Mouse (Mus musculus) v-Abl transformed pro-B cells (cell line): ENCODE measurements at regions not wholly inside any gene's neighbourhood (a gene's known extent, or its start where the extent isn't known, plus 50 kb on each side); places are given as distances from the start of the nearest gene placed in this dataset.
"Not testable (repeated sequence)": the region's sequence is repeated elsewhere in the genome, so short reads cannot be mapped to it uniquely, and the experiment has no call there.

Experiments used
- in situ Hi-C, 2 experiments: fragments of 400-800 bp; cut with MboI; formaldehyde crosslinking; loops; one replicate each; pipeline ENCODE4 v1.15.1; 2025; ENCODE audit not compliant: unreplicated experiment in 2 of 2

DNA sequence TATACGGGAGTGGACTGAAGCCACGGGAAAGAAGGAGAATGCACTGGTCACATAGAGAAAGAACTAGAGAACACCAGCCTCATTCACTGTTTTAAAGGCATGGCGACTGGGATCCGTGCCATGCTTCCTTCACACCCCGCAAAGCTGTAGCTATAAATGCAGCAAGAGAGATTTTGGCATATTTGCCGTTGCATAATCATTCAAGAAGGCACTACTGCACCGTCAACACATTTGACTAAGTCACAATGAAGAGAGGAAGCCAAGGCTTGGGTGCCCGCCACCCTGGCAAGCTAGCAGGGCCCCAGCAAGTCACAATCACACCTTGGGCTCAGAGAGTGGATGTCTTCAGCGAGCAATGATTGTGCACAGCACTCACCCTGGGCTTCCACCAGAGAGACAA lies 167.1 kb downstream of the Dhx15 start:
- in situ Hi-C loops: no loop called here

DNA sequence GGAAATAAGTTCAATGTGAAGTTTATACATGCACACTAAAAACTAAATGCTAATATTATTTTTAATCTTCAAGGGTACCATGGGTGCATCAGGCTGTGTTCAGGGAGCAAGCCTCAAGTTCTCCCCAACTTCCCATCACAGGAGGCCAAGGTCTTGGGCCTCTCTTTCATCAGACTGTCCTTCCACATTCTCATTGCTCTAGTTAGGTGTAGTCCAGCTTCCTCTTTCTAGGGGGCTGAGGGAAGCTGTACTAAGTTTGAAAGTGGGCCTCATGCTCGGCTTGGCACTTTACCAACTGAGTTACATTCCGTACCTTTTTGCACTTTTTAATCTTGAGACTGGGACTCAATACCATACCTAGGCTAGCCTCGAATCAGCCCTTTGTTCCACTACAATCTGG lies 173.3 kb downstream of the Dhx15 start:
- in situ Hi-C loops: no loop called here

DNA sequence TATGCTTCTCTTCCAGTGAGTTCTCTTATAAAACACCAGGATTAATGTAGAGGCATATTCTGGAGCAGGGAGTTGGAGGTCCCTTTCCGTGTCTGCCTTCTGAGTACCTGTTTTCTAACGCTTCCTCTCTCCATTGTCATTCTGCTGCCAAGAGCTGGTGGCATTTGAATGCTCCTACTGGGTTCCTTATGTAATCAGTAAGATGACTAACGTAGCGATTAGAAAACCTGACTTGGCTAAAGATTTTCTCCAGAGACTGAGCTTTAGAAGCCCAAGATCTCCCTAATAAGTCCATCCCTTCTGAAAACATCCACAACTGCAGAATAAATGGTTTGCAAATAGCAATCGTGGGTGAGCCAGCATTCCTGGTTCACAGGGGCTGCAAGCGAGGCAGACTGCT lies 174.5 kb downstream of the Dhx15 start:
- in situ Hi-C loops: no loop called here

DNA sequence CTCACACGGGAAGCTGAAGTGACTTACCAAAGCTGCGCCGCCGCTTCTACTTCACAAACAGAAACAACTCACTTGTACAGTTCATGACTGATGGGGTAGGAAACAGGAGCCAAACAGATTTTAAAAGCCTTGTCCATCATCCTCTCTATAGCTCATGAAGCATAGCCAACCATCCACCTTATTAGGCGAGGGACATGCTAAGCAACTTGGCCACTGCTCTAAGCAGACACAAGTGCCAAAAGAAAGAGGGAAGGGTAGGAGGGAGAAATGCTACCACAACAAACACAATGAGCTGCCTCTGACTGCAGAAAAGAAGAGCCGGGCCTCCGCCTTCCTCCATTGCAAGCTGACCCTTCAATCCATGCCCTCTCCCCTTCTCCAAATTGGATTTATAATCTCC lies 179.9 kb downstream of the Dhx15 start:
- in situ Hi-C loops: no loop called here

DNA sequence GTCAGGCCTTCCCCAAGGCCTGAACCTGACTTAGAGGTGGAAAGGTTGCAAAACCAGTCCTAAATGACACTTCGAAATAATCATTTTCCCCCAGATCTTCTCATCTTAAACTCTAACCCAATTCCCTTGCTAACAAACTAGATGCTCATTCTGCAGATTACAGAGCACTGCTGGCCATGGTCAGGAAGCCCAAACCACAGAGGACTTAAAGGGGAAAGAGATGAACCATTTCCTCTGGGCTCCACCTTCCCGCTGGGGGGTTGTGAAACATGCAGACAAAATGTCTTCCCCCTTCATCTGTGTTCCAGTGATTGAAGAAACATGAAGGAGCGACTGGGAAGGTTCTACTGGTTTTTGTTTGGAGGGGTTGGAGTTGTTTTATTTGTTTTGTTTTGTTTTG lies 181.4 kb downstream of the Dhx15 start:
- in situ Hi-C loops: no loop called here

DNA sequence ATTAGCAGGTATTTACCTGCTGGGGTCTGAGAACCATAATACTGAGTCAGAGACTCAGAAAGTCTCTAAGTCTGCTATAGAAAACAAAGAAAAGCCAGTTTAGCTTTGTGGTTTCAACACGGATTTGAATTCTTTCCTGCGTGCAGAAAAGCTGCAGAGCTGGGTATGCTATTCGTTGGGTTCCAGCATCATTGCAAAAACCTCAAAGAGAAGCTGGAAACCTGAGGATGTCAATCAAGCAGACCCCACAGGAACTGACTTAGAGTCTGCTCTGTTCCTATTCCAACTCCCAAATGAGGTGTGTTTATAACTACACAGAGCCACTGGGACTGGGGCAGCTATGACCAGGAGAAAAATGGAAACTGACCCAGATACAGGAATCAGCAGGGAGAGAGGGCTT lies 183.5 kb downstream of the Dhx15 start:
- in situ Hi-C loops: no loop called here

DNA sequence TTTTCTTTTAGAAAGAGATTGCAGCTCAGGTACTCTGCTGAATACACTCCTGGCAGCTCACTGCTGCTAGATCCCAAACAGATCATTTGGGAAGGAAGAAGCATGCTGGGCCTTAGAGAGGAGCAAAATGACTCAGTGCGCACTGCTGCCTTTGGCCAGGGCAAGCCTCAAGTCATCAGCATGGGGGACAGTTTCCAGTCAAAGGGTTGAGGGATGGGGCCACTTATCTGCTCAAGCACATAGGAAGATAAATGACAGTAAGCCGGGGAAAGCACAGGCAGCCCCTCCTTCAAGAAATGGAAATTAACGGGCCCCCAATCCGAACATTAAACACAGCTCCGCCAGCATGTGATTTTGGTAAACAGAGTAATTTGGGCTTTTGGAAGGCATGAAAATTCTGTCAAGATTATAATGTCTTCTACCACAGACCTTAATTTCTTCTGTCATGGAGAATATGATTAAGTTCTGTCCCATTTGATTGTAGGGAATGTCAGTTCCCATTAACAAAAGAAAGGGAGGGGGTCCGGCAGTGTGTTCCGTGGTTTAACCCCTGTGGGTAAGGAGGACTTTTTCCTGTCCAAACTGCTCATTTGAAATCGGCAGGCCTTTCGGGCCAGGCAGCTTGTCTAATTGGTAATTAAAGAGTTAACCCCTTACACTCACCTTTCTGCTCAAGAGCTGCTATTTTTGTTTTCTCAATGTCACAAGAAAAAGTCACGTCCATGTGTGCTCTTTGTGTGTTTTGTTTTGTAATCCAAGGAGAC lies 199.3 kb downstream of the Dhx15 start:
- in situ Hi-C loops: no loop called here

DNA sequence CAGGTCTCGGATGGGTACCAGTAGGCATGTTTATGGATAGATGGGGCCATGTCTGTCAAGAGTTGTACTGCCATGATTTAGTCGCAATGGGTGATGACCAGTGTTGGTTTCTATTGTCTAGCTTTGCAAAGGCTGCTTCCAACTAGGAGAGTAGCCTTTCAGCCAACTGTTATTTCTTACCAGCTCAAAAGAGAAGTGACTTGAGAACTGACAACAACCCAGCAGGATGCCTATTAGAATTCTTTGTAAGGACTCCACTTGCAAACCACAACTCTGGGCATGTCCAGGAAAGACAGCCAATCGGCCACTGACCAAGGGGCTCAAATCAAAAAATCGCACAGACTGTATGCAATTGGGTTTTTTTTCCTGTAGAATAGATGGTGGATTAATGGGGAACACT lies 200.9 kb downstream of the Dhx15 start:
- in situ Hi-C loops: no loop called here

DNA sequence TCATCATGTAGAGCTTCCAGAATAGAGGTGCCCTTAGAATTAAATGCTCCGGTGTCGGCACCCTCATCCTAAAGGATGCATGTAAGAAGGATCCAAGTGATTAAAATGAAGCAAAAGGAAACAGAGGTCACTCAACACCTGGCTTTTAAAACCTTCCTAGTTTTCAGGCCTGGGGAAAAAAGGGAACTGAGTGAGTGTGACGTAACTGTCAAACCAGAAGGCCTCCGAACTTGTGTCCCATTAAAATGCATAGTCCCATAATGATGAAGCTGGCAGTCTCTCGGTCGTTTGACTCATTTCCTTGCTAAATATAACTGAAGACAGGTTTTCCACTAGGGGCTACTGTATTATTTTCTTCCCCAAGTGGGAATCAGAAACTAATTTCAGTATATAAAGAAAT lies 201.4 kb downstream of the Dhx15 start:
- in situ Hi-C loops: no loop called here

DNA sequence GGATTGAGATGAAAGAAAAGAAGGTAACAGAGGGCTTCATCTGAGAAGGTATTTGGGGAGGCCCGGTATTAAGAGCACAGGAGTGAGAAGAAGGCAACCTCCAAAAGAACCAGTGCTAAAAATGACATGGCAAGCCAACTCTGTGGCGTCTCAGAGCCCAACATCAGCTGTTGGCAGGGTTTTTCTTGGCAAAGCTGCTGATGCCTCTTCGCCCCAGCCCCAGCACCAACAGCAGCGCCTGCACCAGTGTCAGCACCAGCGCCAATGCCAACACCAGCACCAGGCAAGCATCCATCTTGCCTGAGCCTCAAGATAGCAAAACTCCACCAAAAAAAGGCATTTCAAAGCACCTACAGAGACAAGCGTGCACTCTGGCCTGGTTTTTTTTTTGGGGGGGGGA lies 205.3 kb downstream of the Dhx15 start:
- in situ Hi-C loops: no loop called here

DNA sequence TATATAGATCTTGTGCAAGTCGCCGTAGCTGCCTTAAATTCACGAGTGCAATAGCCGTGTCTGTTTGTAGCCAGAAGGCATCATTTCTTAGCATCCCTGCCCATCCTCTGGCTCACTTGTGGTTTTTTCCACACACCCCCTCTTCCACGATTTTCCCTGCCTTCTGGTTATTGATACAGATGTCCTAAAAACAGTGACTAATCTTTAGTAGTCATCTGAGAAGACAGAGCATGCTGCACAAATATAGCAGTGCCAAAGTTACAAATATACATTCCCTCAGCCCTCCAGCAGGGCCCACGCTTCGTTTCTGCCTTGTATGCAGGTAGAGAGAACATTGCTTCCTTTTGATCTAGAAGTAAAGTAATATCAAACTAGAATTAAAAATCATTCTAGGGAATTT lies 207.5 kb downstream of the Dhx15 start:
- in situ Hi-C loops: no loop called here

DNA sequence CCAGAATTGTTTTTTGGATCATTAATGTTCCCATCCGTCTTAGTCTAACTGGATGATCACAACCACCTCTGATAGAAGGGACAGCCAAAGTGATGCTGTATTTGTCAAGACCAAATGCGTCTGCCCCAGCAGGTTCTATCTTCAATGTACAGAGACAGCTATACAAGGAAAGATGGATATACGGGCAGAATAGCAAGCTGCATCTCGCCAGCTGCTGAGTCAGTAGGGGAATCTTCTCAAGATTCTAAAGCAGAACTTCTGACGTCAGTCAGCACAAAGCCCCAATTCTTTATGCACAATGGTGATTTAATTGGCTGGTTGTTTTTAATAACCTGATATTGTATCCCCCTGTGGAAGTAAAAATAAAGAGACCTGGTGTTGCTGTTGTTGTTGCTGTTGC lies 209.4 kb downstream of the Dhx15 start:
- in situ Hi-C loops: no loop called here

DNA sequence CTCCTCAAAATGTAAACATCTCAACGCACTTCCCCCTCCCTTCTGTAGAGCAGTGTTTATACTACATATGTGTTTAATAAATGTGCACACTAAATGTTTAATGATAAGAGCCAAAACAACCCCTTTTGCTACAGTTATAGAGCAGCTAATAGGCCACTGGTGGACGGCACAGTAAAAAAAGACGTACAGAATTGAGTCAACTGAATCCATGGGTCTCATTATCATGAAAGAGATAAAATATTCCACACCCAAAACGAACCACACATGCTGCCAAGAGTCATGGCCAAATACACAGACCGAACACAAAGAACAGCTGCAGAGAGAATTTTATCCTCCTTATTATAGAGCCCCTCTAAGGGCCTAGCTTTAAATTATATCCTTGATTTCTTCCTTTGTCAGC lies 237.8 kb downstream of the Dhx15 start:
- in situ Hi-C loops: no loop called here

DNA sequence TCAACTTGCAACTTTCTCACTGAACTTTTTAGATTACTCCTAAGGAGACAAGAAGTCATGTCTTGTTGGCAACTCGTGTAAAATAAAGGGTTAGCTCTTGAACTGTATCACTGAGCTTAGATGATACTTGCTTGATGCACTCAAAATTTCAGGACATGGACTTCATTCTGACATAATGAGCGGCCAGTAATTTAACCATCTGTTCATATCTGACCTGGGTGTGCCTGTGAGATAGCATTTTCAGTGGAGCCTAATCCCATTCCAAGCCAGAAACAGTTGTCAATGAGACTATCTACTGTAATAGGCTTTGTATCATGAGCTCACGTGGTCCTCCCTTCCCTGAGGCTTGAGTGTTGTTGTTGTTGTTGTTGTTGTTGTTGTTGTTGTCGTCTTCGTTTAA lies 240.3 kb downstream of the Dhx15 start:
- in situ Hi-C loops: no loop called here

DNA sequence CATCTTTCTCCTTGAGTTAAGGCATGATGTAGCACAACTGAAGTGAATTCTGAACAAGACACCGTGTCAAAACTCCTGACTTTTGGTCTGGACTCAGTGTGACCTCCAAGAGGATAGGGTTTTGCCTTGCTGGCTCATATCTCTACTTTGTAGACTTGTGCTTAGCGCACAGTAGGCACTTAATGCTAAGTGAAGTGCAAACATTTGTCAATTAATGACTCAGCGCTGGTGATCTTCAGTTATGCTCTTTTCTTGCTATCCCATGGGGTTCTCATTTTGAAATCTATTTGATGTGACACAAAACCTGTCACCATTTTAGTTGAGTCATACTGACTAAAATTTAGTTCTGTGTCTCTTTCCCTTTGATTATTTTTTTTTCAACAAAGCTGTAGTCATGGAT lies 244.3 kb downstream of the Dhx15 start:
- in situ Hi-C loops: no loop called here

DNA sequence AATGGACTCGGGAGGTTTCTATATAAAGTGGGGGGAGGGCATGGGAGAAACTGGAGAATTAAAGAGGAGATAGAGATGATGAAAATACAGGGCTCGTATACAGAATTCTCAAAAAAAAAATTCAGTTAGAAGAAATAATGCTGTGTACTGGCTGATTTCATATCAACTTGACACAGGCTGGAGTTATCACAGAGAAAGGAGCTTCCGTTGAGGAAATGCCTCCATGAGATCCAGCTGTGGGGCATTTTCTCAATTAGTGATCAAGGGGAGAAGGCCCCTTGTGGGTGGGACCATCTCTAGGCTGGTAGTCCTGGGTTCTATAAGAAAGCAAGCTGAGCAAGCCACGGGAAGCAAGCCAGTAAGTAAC lies 248.4 kb downstream of the Dhx15 start:
- in situ Hi-C loops: not testable (repeated sequence)

DNA sequence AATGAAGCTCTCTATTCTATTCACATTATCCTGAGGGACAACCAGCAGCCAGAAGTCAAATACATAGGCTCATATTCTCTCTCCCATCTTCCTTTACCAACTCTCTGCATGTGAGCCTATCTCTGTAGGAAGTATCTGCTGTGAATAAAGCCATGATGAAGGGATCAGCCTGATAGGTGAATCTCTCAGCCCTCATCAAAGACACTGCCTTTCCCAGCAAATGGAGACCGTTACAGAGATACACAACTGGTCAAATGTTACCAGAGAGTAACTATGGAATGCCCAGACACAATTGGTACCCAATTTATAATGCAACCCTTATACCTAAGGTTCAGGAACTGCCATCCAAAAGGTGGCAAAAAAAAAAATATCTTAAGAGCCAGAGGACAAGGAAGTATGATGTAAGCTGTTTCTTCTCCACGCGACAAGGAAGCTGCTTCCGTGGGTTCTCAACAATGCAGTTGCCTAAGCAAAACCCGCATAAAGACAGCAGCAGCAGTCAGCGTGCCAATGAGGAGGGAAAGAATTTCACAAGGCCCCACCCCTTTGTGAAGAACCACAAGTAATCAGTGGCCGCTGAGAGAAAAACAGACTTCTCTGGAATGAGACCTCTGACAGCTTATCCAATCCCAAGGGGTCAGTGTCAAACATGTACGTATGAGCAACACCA lies 248.9 kb downstream of the Dhx15 start:
- in situ Hi-C loops: no loop called here

DNA sequence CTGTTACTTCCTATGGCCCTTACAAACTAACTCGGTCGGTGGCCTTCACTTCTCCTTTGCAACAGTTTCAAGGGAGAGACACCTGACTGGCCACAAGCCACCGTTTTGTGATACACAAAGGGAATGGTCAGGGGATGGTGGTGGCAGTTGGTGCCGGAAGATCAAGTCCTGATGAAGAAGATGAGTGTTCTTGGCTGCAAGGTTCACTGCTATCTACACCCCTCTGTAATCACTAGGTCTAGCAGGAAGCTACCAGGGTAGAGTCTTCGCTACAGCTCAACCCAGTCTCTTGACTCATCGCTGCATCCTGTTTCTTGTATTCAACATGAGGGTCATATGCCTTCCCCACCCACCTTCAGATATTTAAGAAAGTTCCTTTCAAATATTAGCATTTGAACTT lies 251.5 kb downstream of the Dhx15 start:
- in situ Hi-C loops: no loop called here

DNA sequence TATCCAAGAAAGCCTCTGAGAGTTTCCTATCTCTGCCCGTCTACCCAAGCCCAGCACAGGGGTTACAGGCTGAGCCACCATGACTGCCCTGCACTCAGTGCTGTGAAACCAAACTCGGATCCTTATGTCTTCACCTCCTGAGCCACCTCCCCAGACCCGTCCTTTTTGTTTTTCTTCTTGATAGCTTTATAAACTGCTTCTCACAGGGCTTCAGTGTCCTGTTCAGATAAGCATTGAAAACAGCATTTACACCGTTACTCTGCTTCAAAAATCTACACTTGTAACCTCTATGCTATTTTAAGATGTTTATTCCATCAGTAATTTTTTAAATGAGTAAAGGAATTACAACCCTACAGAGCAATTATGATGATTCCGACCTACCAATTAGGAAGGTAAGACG lies 253.0 kb downstream of the Dhx15 start:
- in situ Hi-C loops: no loop called here

DNA sequence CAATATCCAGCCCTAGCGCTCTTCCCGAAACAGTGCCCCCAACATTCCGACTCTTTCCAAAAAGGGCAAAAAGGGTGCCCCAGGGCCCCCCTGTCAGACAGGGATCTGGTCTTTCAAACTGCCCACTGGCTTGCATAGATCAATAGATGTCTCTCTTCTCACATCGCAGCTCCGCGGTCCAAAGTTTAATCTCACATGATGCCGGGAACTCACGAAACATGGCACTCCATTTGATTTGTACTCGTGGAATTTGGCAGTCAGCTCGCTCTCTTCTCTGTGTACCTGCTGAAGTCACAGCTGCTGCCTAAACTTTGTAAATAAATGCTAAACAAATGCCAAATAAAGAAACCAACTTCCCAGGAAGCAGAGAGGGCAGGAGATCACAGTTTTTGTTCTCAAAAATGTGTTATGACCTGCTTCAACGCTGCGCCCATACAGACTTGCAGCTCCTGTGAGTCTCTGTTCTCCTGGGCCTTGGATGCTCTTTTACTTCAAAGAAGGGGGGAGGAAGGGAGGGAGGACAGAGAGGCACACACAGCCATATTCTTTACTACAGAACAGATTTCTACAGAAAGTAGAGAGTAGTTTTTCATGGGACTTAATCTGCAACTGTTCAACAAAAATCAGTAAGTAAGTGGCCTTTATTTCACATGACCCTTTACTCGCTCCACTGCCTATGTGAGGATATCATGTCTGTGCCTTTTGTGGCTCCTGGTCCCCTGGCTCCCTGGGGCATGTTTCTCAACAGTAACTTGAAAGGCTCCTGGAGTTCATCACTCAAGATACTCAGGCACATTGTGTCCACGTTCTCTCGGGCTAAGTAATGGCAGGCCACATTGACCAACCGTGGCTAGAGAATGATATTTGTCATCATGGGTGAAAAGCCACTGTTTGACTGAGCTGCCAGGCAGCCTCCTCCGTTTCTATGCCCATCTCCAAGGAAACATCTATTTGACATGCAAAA lies 254.6 kb downstream of the Dhx15 start:
- in situ Hi-C loops: no loop called here

DNA sequence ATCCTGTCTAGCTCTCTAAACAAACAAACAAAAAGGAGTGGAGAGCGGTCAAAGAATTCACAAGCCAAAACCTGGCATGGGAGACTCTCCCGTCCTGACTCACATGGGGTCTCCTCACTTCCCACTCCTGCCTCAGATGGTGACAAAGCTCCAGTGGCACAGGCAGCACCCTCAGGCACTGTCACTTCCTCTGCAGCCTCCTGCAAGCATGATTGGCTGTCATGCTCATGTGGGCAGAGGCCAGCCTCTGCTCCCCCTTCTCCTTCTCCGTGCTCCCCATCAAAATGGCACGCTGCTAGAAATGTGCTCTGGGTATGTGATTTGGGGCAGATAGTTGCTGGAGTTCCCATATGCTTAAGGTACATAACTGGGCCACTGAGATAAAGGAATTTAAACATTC lies 255.4 kb downstream of the Dhx15 start:
- in situ Hi-C loops: no loop called here

DNA sequence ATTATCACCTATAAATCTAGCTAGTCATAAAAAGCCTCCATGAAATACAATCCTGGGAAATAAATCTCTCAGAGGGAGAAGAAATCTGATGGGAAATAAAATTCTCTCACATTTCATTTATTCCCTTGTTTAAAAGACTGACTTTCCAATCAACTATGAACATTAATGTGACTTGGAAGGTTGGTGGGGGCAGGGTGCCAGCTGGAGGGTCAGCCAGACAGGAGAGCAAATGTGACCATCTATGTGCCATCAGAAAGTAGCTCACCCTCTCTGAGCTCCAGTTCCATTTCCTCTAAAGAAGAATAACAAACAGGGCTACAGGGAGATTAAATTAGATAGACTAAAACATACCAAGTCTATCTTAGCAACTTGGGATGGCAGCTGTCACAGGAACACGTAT lies 257.0 kb downstream of the Dhx15 start:
- in situ Hi-C loops: no loop called here
